Mouse (Mus musculus) CH12.LX (cell line): Measurements from ENCODE around the gene Hpse2. TPM values are rescaled to one million over a fixed set of nuclear protein-coding genes. Genes with fewer than 3 reads are reported as not detected.

Source experiments
- DNase-seq: peaks from one replicate; pipeline ENCODE4 v3.0.0-alpha.2; 2013; ENCODE audit errors: extremely low read depth
- H3K27ac ChIP-seq: 2 replicates; pipeline ENCODE4 v1.5.1; 2012; ENCODE audit warnings: low read depth, mild to moderate bottlenecking, control low read depth, moderate library complexity; ENCODE audit not compliant: insufficient read depth
- H3K27me3 ChIP-seq: replicated peaks from 2 replicates; pipeline ENCODE3; 2012; ENCODE audit warnings: inconsistent platforms
- H3K36me3 ChIP-seq, 2 experiments: replicated peaks in 1 of 2; 2 replicates each; pipeline versions ENCODE3 to v1.6.1; 2012; ENCODE audit warnings: inconsistent platforms in 1 of 2, low read length in 1 of 2, mild to moderate bottlenecking in 1 of 2, mixed read lengths in 1 of 2, moderate library complexity in 1 of 2; ENCODE audit not compliant: control insufficient read depth in 1 of 2, insufficient read depth in 1 of 2
- H3K4me1 ChIP-seq, 2 experiments: 2 replicates each; pipeline ENCODE4 v1.6.1; 2012; ENCODE audit warnings: inconsistent platforms in 1 of 2, moderate library complexity in 1 of 2; ENCODE audit not compliant: insufficient read depth in 2 of 2, control insufficient read depth in 1 of 2
- H3K4me2 ChIP-seq: 2 replicates; pipeline ENCODE4 v1.6.1; 2012; ENCODE audit warnings: low read depth, mild to moderate bottlenecking, control low read depth; ENCODE audit not compliant: poor library complexity, insufficient read depth, severe bottlenecking
- H3K4me3 ChIP-seq, 3 experiments: fragments of 150-350 bp in 1 of 3; sonication (generic) in 1 of 3; replicated peaks in 1 of 3; 2 replicates each; pipeline versions ENCODE3 to v1.5.1; 2011 to 2012; ENCODE audit warnings: low read depth in 2 of 3, low read length in 2 of 3, mild to moderate bottlenecking in 2 of 3, moderate library complexity in 2 of 3, control low read depth in 1 of 3, improper control_type of control experiment in 1 of 3, inconsistent platforms in 1 of 3, mixed read lengths in 1 of 3; ENCODE audit not compliant: poor library complexity in 1 of 3
- H3K79me2 ChIP-seq: replicated peaks from 2 replicates; pipeline ENCODE4 v1.6.1; 2012; ENCODE audit warnings: mild to moderate bottlenecking, moderate library complexity; ENCODE audit not compliant: control insufficient read depth, poor library complexity, insufficient read depth, severe bottlenecking; ENCODE audit errors: extremely low read depth
- H3K9ac ChIP-seq: 2 replicates; pipeline ENCODE4 v1.6.1; 2012; ENCODE audit warnings: low read depth, mild to moderate bottlenecking, control low read depth, moderate library complexity; ENCODE audit not compliant: insufficient read depth
- H3K9me3 ChIP-seq: replicated peaks from 2 replicates; pipeline ENCODE3; 2012; ENCODE audit warnings: low read length, inconsistent platforms, mixed read lengths
- CHD1 ChIP-seq: IDR thresholded peaks from 2 replicates; pipeline ENCODE4 v1.6.1; 2012; ENCODE audit warnings: low read depth, low read length, improper control_type of control experiment, inconsistent platforms
- CTCF ChIP-seq, 2 experiments: IDR thresholded peaks in 1 of 2; conservative IDR thresholded peaks in 1 of 2; 2 replicates each; pipeline ENCODE4 v1.5.1; 2011 to 2012; ENCODE audit warnings: low read depth in 2 of 2, low read length in 2 of 2, improper control_type of control experiment in 1 of 2, inconsistent platforms in 1 of 2, mild to moderate bottlenecking in 1 of 2, moderate library complexity in 1 of 2
- ELF1 ChIP-seq: IDR thresholded peaks from 2 replicates; pipeline ENCODE4 v1.6.1; 2014; ENCODE audit warnings: low read depth, mild to moderate bottlenecking, inconsistent platforms, low read length, improper control_type of control experiment
- IRF4 ChIP-seq: IDR thresholded peaks from 2 replicates; pipeline ENCODE4 v1.6.1; 2014; ENCODE audit warnings: low read depth, mild to moderate bottlenecking, inconsistent platforms, low read length, improper control_type of control experiment
- KAT2A ChIP-seq: IDR thresholded peaks from 2 replicates; pipeline ENCODE4 v1.6.1; 2012; ENCODE audit warnings: low read length, improper control_type of control experiment, inconsistent platforms; ENCODE audit not compliant: insufficient replicate concordance
- MAX ChIP-seq: IDR thresholded peaks from 2 replicates; pipeline ENCODE4 v1.6.1; 2011; ENCODE audit warnings: low read length, improper control_type of control experiment
- MXI1 ChIP-seq: IDR thresholded peaks from 2 replicates; pipeline ENCODE4 v1.6.1; 2011; ENCODE audit warnings: mild to moderate bottlenecking, low read depth, low read length, improper control_type of control experiment
- NELFE ChIP-seq: IDR thresholded peaks from 2 replicates; pipeline ENCODE4 v1.6.1; 2011; ENCODE audit warnings: low read depth, low read length, improper control_type of control experiment
- NRF1 ChIP-seq: IDR thresholded peaks from 2 replicates; pipeline ENCODE4 v1.6.1; 2014; ENCODE audit warnings: low read depth, mild to moderate bottlenecking, inconsistent platforms, low read length, improper control_type of control experiment, moderate library complexity
- PAX5 ChIP-seq: IDR thresholded peaks from 2 replicates; pipeline ENCODE4 v1.6.1; 2012; ENCODE audit warnings: low read length, inconsistent platforms, mixed read lengths
- POLR2A ChIP-seq: IDR thresholded peaks from 2 replicates; pipeline ENCODE4 v1.6.1; 2011; ENCODE audit warnings: low read depth, mild to moderate bottlenecking, improper control_type of control experiment, low read length
- RAD21 ChIP-seq: IDR thresholded peaks from 2 replicates; pipeline ENCODE4 v1.6.1; 2011; ENCODE audit warnings: low read depth, mild to moderate bottlenecking, low read length, improper control_type of control experiment, moderate library complexity
- RCOR1 ChIP-seq: conservative IDR thresholded peaks from 2 replicates; pipeline ENCODE4 v1.6.1; 2012; ENCODE audit warnings: low read depth, mild to moderate bottlenecking, inconsistent platforms, low read length, improper control_type of control experiment
- TBP ChIP-seq: conservative IDR thresholded peaks from 2 replicates; pipeline ENCODE4 v1.6.1; 2011; ENCODE audit warnings: low read depth, low read length, improper control_type of control experiment
- USF1 ChIP-seq: IDR thresholded peaks from 2 replicates; pipeline ENCODE4 v1.6.1; 2014; ENCODE audit warnings: low read depth, mild to moderate bottlenecking, inconsistent platforms, low read length, improper control_type of control experiment
- ZKSCAN1 ChIP-seq: IDR thresholded peaks from 2 replicates; pipeline ENCODE4 v1.6.1; 2012; ENCODE audit warnings: low read depth, inconsistent platforms, low read length, improper control_type of control experiment, borderline replicate concordance
- ZMIZ1 ChIP-seq: IDR thresholded peaks from 2 replicates; pipeline ENCODE4 v1.6.1; 2012; ENCODE audit warnings: low read depth, mild to moderate bottlenecking, inconsistent platforms, low read length, improper control_type of control experiment
- dilution Hi-C: fragments of 300-500 bp; cut with MboI; formaldehyde crosslinking; loops from 2 replicates; pipeline ENCODE4 v1.14.3; 2020; ENCODE audit warnings: low sequenced_read_pairs; ENCODE audit not compliant: extremely low pct_unique_long_range_greater_than_20kb, extremely low pct_ligation_motif_present
- in situ Hi-C: fragments of 300-500 bp; cut with MboI; formaldehyde crosslinking; loops from 3 replicates; pipeline ENCODE4 v1.14.3; 2019; ENCODE audit warnings: low sequenced_read_pairs, low pct_ligation_motif_present, low pct_unique_long_range_greater_than_20kb, mixed read lengths
- polyA plus RNA-seq: library from polyadenylated mRNA; unstranded; fragments of >175 nt; gene quantifications from 2 replicates; pipeline ENCODE4 v1.2.1, GENCODE M21; 2012; ENCODE audit warnings: low read depth; ENCODE audit not compliant: insufficient read length
- total RNA-seq, 2 experiments: library from RNA; depleted of rRNA; stranded (reverse); fragments of 300-350 nt in 1 of 2; fragments of >200 nt in 1 of 2; gene quantifications; 2 replicates each; pipeline ENCODE4 v1.2.3; 2012 to 2014

Hpse2 gene
- total and polyA plus RNA-seq, 3 experiments = not detected

- H3K9ac ChIP-seq = no peak overlapping the region
- no peak overlapping the region for H3K27ac ChIP-seq
- H3K4me2 ChIP-seq = no peak overlapping the region
- no peaks in the 10 kb centered on the region for H3K27me3 ChIP-seq
- H3K79me2 ChIP-seq = no peaks in the 10 kb centered on the region
- no peaks in the 10 kb centered on the region for H3K4me1 ChIP-seq
- H3K9me3 ChIP-seq = no peaks in the 10 kb centered on the region
- no peak overlapping the region for H3K4me3 ChIP-seq
- no peak for TF ChIP-seq POLR2A
- TF ChIP-seq CTCF (conservative IDR thresholded peaks at IDR 0.05 in 1 of 2, IDR thresholded peaks at IDR 0.05 in 1 of 2; ENCODE audit: low read depth in 2 of 2, low read length in 2 of 2) = no peak
- TF ChIP-seq NELFE = no peak
- no peak for TF ChIP-seq CHD1
- no peak for TF ChIP-seq PAX5
- no peak for TF ChIP-seq MAX
- TF ChIP-seq TBP = no peak
- TF ChIP-seq ZMIZ1 = no peak
- dilution Hi-C loops (no loop called here), in situ Hi-C loops (no loop called here)
- no peak for DNase-seq
- H3K36me3 ChIP-seq = no peaks in the 10 kb centered on the region
Measured at GRCm38 (mm10) chr19:42868958-42869662, 519.0 kb downstream of the Hpse2 start.

- in situ Hi-C loops = no loop called here
- TF ChIP-seq NELFE (no peak), ZKSCAN1 (no peak), MXI1 (no peak), ZMIZ1 (no peak), ELF1 (no peak), IRF4 (no peak), KAT2A (no peak), PAX5 (no peak), USF1 (no peak), NRF1 (no peak), MAX (no peak), RCOR1 (no peak), RAD21 (no peak)
- no peaks in the 10 kb centered on the region for H3K9me3 ChIP-seq
- H3K4me1 ChIP-seq = peaks cover 0 to 6% of the 10 kb centered on the region in 2 experiments; a peak in 1 of 4 replicates
- H3K36me3 ChIP-seq = no peaks in the 10 kb centered on the region
- dilution Hi-C loops = no loop called here
- H3K27me3 ChIP-seq = no peaks in the 10 kb centered on the region
- no peaks in the 10 kb centered on the region for H3K79me2 ChIP-seq
- no peak overlapping the region for H3K9ac ChIP-seq
- H3K4me2 ChIP-seq = no peak overlapping the region
- no peak overlapping the region for H3K27ac ChIP-seq
- H3K4me3 ChIP-seq = no peak overlapping the region
- DNase-seq = peak; percentile 19
Measured at GRCm38 (mm10) chr19:42863013-42863412, 525.1 kb downstream of the Hpse2 start.
